Mouse (Mus musculus): ENCODE data around the gene Gstt4.
A peak's percentile ranks its signal among the peaks of the same experiment; 100 is the strongest.
"Not testable (repeated sequence)": the region's sequence is repeated elsewhere in the genome, so short reads cannot be mapped to it uniquely, and the experiment has no call there.

Gene Gstt4

GRCm38 (mm10) chr10:75789841-75790240, 32.5 kb downstream of the Gstt4 start:
- no peak for DNase-seq (ENCODE audit: low spot score in 2 of 2)

GRCm38 (mm10) chr10:75789081-75789735, 33.1 kb downstream of the Gstt4 start:
- no peak for DNase-seq (ENCODE audit: low spot score in 2 of 2)

GRCm38 (mm10) chr10:75788277-75788676, 34.1 kb downstream of the Gstt4 start:
- no peak for DNase-seq (ENCODE audit: low spot score in 2 of 2)

- DNase-seq (ENCODE audit: low spot score in 2 of 2): no peak
These were observed 36.9 kb downstream of the Gstt4 start for GRCm38 (mm10) chr10:75785442-75785841.

DNA sequence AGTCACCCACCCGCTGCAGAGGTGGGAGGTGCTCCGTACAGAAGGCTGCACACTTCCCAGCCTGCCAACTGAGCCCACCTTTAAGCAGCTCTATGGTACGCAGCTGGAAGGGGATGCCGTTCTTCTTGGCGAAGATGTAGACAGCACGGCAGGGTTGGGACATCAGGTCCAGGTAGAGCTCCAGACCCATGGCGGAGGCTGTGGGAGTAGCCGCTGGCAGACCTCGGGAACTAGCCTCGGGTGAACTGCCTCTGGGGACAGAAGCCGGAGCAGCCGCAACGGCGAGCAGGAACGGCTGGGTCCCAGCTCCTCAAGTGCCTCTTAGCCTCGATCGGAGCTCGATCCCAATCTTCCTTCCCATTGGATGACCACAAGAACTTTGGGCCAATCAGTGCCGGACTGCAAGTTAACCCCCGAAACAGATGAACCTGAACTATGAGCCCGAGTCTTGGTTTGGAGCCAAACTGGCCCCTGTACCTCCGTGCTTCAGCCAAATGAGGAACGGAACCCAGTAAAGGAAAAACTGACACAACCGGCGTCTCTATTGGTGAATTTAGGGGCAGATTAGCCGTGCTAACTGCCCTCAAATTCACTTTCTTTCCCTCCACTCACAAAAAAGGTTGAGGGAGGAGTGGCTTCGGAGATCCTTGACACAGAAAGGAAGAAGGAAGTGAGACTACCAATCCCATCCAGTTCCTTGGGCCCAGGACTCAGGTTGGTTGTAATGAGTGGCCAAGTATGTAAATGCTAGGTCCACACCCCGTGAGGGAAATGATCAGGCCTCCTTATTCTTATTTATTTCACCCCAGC, 41.4 kb downstream of the Gstt4 start, which contains the start of the genes Gm20441 and Gstt3:
Gene Gm20441, minus strand, starts transcription at position 186 of the 810 bp plus-strand sequence.
Gene Gstt3, minus strand, starts transcription at position 646 of the 810 bp plus-strand sequence.
- DNase-seq (ENCODE audit: low spot score in 2 of 2): no peak

DNA sequence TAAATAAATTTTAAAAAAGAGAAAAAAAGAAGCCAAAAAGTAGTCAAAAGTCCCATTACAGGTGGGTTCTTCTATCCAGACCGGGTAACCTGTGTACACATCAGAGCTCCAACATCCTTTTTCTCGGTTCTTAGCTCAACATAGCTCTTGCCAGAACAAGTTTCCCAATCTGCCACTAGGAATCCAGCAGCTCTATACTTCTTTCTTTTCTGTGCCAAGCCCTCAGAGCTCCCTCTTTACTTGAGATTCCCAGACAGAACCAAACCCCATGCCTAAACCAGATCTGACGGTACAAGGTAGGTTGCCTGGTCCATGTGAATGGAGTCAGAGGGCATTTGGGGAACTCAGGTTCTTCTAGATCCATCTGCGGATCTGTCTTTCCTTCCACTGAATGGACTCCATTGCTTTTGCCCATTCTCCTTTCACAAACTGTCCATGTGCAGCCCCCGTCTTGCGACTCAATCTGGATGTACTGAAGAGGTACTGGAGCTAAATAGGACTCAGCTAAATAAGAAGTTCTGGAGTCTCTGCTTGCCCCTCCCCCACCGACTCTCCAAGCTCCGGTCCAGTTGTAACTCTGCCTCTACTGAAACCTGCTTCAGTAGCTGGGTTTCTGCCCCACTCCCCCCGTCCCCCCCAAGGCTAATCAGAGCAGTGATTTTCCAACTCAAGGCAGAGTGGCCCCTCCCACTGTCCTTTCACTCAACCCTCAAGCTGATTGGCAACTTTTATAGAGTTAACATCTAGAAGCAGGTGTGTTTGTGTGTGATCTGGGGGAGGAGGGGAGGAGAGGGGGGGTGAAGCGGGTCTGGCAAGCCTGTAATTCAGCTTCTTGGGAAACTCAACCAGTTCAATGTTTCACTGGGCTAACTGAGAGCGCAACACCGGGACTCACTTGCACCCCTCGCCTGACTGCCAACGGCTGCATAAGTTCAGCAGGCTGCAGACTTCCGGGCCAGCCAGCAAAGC, 42.9 kb downstream of the Gstt4 start:
- DNase-seq (ENCODE audit: low spot score in 2 of 2): no peak

DNA sequence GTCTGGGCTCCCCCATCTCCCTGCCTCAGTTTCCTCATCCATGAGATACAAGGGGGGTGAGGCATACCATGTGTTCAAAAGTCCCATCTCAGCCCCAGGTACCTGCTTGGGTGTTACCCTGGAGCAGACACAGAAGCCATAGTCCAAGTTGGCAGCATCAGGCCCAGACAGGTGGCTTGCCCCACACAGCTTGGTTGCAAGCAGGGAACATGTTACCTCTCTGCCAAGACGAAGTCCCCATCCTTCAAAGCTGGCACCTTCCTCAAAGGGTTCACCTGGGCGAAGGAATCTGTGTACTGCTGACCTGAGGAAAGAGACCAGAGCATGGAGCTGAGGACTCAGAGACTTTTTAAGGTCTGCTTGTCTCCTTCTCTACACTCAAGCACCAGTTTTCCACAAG, 44.5 kb downstream of the Gstt4 start:
- no peak for DNase-seq (ENCODE audit: low spot score in 2 of 2)

DNA sequence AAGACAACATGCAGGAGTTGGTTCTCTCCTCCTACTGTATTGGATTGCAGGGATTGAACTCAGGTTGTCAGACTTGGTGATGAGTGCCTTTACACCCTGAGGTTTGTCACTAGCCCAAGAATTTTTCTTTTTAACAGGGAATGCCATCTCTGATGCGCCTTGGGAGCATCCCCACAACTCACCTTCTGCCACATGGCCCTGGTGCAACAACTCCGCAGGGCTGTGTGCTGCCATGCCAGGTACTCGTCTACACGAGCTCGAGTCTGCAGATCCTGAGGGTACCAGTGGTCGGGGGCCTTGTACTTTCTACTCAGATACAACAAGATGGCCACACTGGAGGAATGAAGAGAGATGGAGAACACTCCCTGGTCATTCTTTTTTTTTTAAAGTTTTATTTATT, 45.8 kb downstream of the Gstt4 start:
- no peak for DNase-seq (ENCODE audit: low spot score in 2 of 2)

GRCm38 (mm10) chr10:75774587-75774986, 47.8 kb downstream of the Gstt4 start:
- no peak for DNase-seq (ENCODE audit: low spot score in 2 of 2)

DNA sequence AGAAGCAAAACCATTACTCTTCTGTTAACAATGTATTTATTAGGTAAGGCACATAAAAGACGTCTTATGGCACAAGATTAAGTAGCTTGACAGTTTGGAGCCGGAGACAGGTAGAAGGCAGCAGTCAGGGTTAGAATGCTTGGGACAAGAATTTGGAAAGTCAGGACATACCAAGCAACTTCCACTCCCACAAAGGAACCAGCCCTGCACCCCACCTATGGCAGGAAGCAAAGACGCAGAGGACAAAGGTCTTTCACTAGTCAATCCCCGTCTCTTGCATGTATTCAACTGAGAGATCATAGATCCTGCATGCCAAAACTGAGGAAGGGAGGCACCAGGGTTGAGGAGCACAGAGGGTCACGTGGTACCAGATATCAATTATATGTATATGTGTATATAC, 48.2 kb downstream of the Gstt4 start:
- no peak for DNase-seq (ENCODE audit: low spot score in 2 of 2)

- DNase-seq (ENCODE audit: low spot score in 2 of 2): peak; percentile 44 to 64
These were observed 49.3 kb downstream of the Gstt4 start, which contains the start of gene Ddt for GRCm38 (mm10) chr10:75772795-75773664. Ddt (minus strand) TSS chr10:75773414.

- not testable (repeated sequence) for DNase-seq (ENCODE audit: low spot score in 2 of 2)
These were observed 54.6 kb downstream of the Gstt4 start for GRCm38 (mm10) chr10:75767756-75768155.

DNA sequence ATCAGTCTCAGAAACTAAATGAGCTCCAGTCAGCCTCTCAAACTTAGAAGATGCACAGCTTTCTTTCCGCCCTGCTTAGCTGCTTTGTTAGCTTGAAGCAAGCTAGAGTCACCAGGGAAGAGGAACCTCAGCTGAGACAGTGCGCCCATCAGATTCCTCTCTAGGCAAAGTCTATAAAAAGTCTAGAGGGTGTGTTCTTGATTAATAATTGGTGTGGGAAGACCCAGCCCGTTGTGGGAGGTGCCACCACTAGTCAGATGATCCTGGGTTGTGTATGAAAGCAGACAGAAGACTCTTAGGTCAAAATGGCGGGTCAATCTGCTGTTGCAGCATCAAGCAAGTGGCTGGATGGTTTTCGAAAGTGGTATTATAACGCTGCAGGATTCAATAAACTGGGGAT, 55.5 kb downstream of the Gstt4 start:
- DNase-seq (ENCODE audit: low spot score in 2 of 2): no peak
